Mouse (Mus musculus): ENCODE results near the gene Uvrag. TPM values are rescaled to one million over a fixed set of nuclear protein-coding genes. Genes with fewer than 3 reads are reported as not detected.

Uvrag gene
- polyA plus RNA-seq, 1 experiment from 2014 or later = 15.6 TPM

DNA sequence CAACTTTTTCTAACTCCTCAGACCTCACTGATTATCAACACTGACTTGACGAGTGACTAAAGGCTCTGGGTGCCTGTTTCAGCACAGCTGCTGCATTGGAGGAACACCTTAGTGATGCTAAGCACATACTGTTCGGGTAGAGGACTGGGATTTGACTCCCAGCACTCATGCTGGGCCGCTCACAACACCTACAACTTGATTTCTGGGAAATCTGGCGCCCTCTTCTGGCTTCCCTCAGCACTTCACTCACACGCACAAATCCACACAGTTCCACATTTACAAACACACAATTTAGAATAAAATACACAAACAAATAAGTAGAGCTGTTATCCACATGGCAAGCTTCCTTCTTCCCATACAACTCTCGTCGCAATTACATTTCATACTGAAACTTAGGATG lies 112.8 kb downstream of the Uvrag start:
- Histone ChIP-seq H3K4me1 (0 out of 2 replicates have a peak, but pooled peaks cover 4% of the 10 kb centered on the region), H3K9ac (replicated peaks) (no peak overlapping the region), H3K36me3 (no peaks in the 10 kb centered on the region), H3K27me3 (replicated peaks) (no peaks in the 10 kb centered on the region), H3K9me3 (replicated peaks) (no peaks in the 10 kb centered on the region), H3K4me2 (no peak overlapping the region), H3K4me3 (replicated peaks) (no peak overlapping the region), H3K27ac (replicated peaks) (no peak overlapping the region)
- no peak for ATAC-seq (ENCODE audit: low FRiP score)
- 85% methylated on average over 7 of the region's 7 CpGs for WGBS

DNA sequence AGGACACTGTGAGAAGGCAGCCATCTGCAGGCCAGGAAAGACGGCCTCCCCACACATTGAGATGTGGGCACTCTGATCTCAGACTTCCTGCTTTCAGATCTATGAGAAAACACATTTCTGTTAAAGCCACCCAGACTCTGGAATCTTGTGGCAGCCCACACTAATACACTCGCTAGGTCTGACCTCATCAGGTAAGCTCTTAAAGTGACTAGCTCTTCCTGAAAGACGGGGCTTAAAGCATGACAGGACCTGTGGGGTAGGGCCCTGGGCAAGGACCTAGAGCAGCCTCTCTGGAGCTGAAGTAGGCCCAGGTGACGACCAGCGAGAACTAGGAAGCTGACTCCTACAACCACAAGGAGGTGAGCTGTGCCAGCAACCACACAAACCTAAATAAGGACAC lies 113.8 kb downstream of the Uvrag start:
- Histone ChIP-seq H3K27me3 (replicated peaks) (no peaks in the 10 kb centered on the region), H3K27ac (replicated peaks) (no peak overlapping the region), H3K9ac (replicated peaks) (no peak overlapping the region), H3K4me1 (0 out of 2 replicates have a peak, but pooled peaks cover 4% of the 10 kb centered on the region), H3K4me2 (no peak overlapping the region), H3K36me3 (no peaks in the 10 kb centered on the region), H3K4me3 (replicated peaks) (no peak overlapping the region), H3K9me3 (replicated peaks) (no peaks in the 10 kb centered on the region)
- WGBS = 87% methylated on average over 5 of the region's 5 CpGs
- no peak for ATAC-seq (ENCODE audit: low FRiP score)

- Histone ChIP-seq H3K4me3 (replicated peaks) (no peak overlapping the region), H3K27me3 (replicated peaks) (no peaks in the 10 kb centered on the region), H3K4me2 (no peak overlapping the region), H3K4me1 (0 out of 2 replicates have a peak, but pooled peaks cover 4% of the 10 kb centered on the region), H3K9me3 (replicated peaks) (no peaks in the 10 kb centered on the region), H3K9ac (replicated peaks) (no peak overlapping the region), H3K27ac (replicated peaks) (no peak overlapping the region), H3K36me3 (no peaks in the 10 kb centered on the region)
- no peak for ATAC-seq (ENCODE audit: low FRiP score)
- 90% methylated on average over 10 of the region's 10 CpGs for WGBS
Measured at GRCm38 (mm10) chr7:99025989-99026388, 115.0 kb downstream of the Uvrag start.

DNA sequence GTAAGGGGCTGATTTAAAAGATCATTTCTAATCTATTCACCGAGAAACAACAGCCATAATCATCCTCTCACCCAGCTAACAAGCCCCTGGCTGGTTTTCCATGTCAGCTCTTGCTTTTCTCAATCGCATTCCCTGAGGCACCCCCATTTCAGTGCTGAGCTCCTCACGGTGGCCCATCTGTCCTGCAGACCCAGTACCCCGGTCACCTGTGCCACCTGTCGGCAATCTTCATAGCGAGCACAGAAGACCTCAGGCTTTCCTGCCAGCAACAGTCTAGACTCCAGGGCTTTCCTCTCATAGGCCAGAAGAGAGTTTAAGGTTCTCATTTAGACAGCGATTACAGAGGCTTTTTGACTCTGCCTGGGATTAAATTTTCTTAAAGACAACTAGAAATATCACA lies 115.7 kb downstream of the Uvrag start:
- no peak overlapping the region for H3K4me2 ChIP-seq
- H3K27me3 ChIP-seq (replicated peaks) = no peaks in the 10 kb centered on the region
- 91% methylated on average over 7 of the region's 7 CpGs for WGBS
- no peaks in the 10 kb centered on the region for H3K36me3 ChIP-seq
- H3K4me3 ChIP-seq (replicated peaks) = no peak overlapping the region
- no peak overlapping the region for H3K9ac ChIP-seq (replicated peaks)
- H3K27ac ChIP-seq (replicated peaks) = no peak overlapping the region
- no peaks in the 10 kb centered on the region for H3K9me3 ChIP-seq (replicated peaks)
- 0 out of 2 replicates have a peak, but pooled peaks cover 4% of the 10 kb centered on the region for H3K4me1 ChIP-seq
- ATAC-seq (ENCODE audit: low FRiP score) = no peak

DNA sequence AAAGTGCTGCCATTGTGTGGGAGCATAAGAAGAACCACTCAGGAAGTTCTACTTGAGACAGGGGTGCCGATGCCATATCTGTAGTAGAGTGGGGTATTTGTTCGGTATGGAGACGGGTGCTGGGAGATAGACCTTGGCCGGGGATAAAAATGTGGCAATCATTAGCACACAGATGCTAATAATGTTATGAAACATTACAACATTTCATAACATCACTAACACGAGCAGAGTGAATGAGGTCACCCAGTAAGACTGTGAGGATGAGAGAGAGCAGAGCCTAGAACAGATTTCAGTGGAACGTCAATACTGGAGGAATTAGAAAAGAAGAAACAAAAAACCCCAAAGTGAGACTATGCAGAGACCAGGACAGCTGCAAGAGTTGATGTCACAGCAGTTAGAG lies 116.2 kb downstream of the Uvrag start:
- Histone ChIP-seq H3K4me3 (replicated peaks) (no peak overlapping the region), H3K9me3 (replicated peaks) (no peaks in the 10 kb centered on the region), H3K9ac (replicated peaks) (no peak overlapping the region), H3K36me3 (no peaks in the 10 kb centered on the region), H3K4me2 (no peak overlapping the region), H3K27me3 (replicated peaks) (no peaks in the 10 kb centered on the region), H3K4me1 (0 out of 2 replicates have a peak, but pooled peaks cover 4% of the 10 kb centered on the region), H3K27ac (replicated peaks) (no peak overlapping the region)
- no peak for ATAC-seq (ENCODE audit: low FRiP score)
- WGBS = 94% methylated on average over 6 of the region's 6 CpGs

- 0 out of 2 replicates have a peak, but pooled peaks cover 3% of the 10 kb centered on the region for H3K4me1 ChIP-seq
- no peak for ATAC-seq (ENCODE audit: low FRiP score)
- H3K27ac ChIP-seq (replicated peaks) = no peak overlapping the region
- no peaks in the 10 kb centered on the region for H3K36me3 ChIP-seq
- H3K4me2 ChIP-seq = no peak overlapping the region
- H3K9me3 ChIP-seq (replicated peaks) = no peaks in the 10 kb centered on the region
- no peaks in the 10 kb centered on the region for H3K27me3 ChIP-seq (replicated peaks)
- WGBS = 90% methylated on average over 3 of the region's 3 CpGs
- no peak overlapping the region for H3K4me3 ChIP-seq (replicated peaks)
- no peak overlapping the region for H3K9ac ChIP-seq (replicated peaks)
Measured at GRCm38 (mm10) chr7:99023931-99024330, 117.0 kb downstream of the Uvrag start.

- no peak overlapping the region for H3K4me3 ChIP-seq (replicated peaks)
- H3K4me1 ChIP-seq = no peaks in the 10 kb centered on the region
- no peak overlapping the region for H3K9ac ChIP-seq (replicated peaks)
- ATAC-seq (ENCODE audit: low FRiP score) = no peak
- H3K9me3 ChIP-seq (replicated peaks) = no peaks in the 10 kb centered on the region
- H3K36me3 ChIP-seq = no peaks in the 10 kb centered on the region
- H3K27me3 ChIP-seq (replicated peaks) = no peaks in the 10 kb centered on the region
- H3K27ac ChIP-seq (replicated peaks) = no peak overlapping the region
- 49% methylated on average over 4 of the region's 4 CpGs for WGBS
- H3K4me2 ChIP-seq = no peak overlapping the region
Measured at GRCm38 (mm10) chr7:99021277-99021676, 119.7 kb downstream of the Uvrag start.

- no peaks in the 10 kb centered on the region for H3K27me3 ChIP-seq (replicated peaks)
- H3K4me3 ChIP-seq (replicated peaks) = no peak overlapping the region
- no peak for ATAC-seq (ENCODE audit: low FRiP score)
- WGBS = 60% methylated on average over 4 of the region's 4 CpGs
- peaks cover 8% of the 10 kb centered on the region for H3K4me1 ChIP-seq
- H3K36me3 ChIP-seq = no peaks in the 10 kb centered on the region
- no peaks in the 10 kb centered on the region for H3K9me3 ChIP-seq (replicated peaks)
- no peak overlapping the region for H3K27ac ChIP-seq (replicated peaks)
- H3K4me2 ChIP-seq = no peak overlapping the region
- H3K9ac ChIP-seq (replicated peaks) = no peak overlapping the region
Measured at GRCm38 (mm10) chr7:99020353-99020752, 120.6 kb downstream of the Uvrag start.

- Histone ChIP-seq H3K4me2 (no peak overlapping the region), H3K4me1 (peaks cover 14% of the 10 kb centered on the region), H3K27ac (replicated peaks) (no peak overlapping the region), H3K9ac (replicated peaks) (no peak overlapping the region), H3K36me3 (no peaks in the 10 kb centered on the region), H3K4me3 (replicated peaks) (no peak overlapping the region), H3K27me3 (replicated peaks) (no peaks in the 10 kb centered on the region), H3K9me3 (replicated peaks) (no peaks in the 10 kb centered on the region)
- ATAC-seq (ENCODE audit: low FRiP score) = no peak
- 63% methylated on average over 2 of the region's 2 CpGs for WGBS
Measured at GRCm38 (mm10) chr7:99017224-99017844, 123.6 kb downstream of the Uvrag start.

- H3K4me3 ChIP-seq (replicated peaks) = no peak overlapping the region; the same call in 1 of the 2 replicates
- H3K4me1 ChIP-seq = peaks cover 14% of the 10 kb centered on the region
- H3K27ac ChIP-seq (replicated peaks) = peak overlapping the region; percentile 69; the same call in 1 of the 2 replicates
- H3K36me3 ChIP-seq = no peaks in the 10 kb centered on the region
- H3K27me3 ChIP-seq (replicated peaks) = no peaks in the 10 kb centered on the region
- H3K9ac ChIP-seq (replicated peaks) = no peak overlapping the region
- 61% methylated on average over 8 of the region's 8 CpGs for WGBS
- peak; percentile 64 for ATAC-seq (ENCODE audit: low FRiP score)
- no peaks in the 10 kb centered on the region for H3K9me3 ChIP-seq (replicated peaks)
- peak overlapping the region; percentile 50 for H3K4me2 ChIP-seq
Measured at GRCm38 (mm10) chr7:99015914-99016313, 125.0 kb downstream of the Uvrag start.

DNA sequence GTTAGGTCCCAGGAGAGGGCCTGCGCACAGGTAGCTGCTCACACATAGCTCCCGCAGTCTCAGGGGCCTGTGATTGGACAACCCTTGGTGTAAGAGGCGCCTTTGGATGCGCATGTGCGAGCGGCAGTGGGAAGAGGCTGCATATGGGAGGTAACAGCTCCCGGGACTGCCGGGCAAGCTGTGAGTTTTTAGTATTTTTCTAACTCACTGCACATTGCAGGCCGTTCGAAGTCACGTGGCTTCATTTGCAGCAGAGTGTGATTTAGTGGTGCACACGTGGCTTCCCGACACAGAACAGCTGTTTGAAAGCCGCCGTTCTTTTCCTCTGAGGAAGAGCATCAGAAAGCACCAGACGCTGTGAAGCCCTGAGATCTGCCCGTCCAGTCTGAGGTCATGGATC lies 125.5 kb downstream of the Uvrag start:
- H3K9me3 ChIP-seq (replicated peaks) = no peaks in the 10 kb centered on the region
- peak overlapping the region; percentile 69 for H3K27ac ChIP-seq (replicated peaks)
- peak overlapping the region; percentile 39; the same call in 1 of the 2 replicates for H3K9ac ChIP-seq (replicated peaks)
- 35% methylated on average over 17 of the region's 17 CpGs for WGBS
- peak overlapping the region; percentile 19 for H3K4me3 ChIP-seq (replicated peaks)
- H3K27me3 ChIP-seq (replicated peaks) = no peaks in the 10 kb centered on the region
- ATAC-seq (ENCODE audit: low FRiP score) = peak; percentile 93
- peaks cover 14% of the 10 kb centered on the region for H3K4me1 ChIP-seq
- no peaks in the 10 kb centered on the region for H3K36me3 ChIP-seq
- H3K4me2 ChIP-seq = peak overlapping the region; percentile 50

- ATAC-seq (ENCODE audit: low FRiP score) = no peak
- no peaks in the 10 kb centered on the region for H3K36me3 ChIP-seq
- WGBS = 80% methylated on average over 4 of the region's 4 CpGs
- no peak overlapping the region for H3K9ac ChIP-seq (replicated peaks)
- no peaks in the 10 kb centered on the region for H3K9me3 ChIP-seq (replicated peaks)
- H3K27ac ChIP-seq (replicated peaks) = peak overlapping the region; percentile 69
- H3K4me2 ChIP-seq = no peak overlapping the region
- no peaks in the 10 kb centered on the region for H3K27me3 ChIP-seq (replicated peaks)
- peaks cover 14% of the 10 kb centered on the region for H3K4me1 ChIP-seq
- no peak overlapping the region for H3K4me3 ChIP-seq (replicated peaks)
Measured at GRCm38 (mm10) chr7:99014620-99015019, 126.3 kb downstream of the Uvrag start.

Data from neural tube, embryonic 15.5 days (tissue).